Mouse (Mus musculus): ENCODE results near the gene Maml3. TPM values are rescaled to one million over a fixed set of nuclear protein-coding genes. Genes with fewer than 3 reads are reported as not detected.

Maml3 gene
- total and polyA plus RNA-seq, 3 experiments = 0.81 to 1.8 (median 0.98) TPM

DNA sequence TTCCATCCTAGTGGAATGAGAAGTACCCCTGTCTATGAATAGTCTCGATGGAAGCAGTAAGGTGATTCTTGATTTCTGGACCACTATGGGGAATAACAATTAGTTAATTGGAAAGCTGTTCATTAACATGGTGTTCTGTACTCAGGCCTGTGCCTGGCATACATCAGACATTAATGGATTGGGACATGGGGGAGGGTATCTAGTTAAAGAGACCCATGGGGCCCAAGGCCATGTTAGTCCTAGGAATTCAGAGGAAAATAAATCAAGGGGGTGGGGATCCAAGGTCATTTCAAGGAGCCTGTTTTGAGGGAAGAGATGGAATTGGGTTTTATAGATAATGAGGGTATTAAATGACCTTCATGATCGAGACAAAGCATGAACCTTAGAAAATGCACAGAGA lies 179.1 kb downstream of the Maml3 start:
- Histone ChIP-seq H3K36me3 (replicated peaks in 1 of 2; ENCODE audit: control insufficient read depth in 1 of 2, insufficient read depth in 1 of 2, low read length in 1 of 2) (no peaks in the 10 kb centered on the region), H3K4me1 (ENCODE audit: control insufficient read depth in 1 of 2, insufficient read depth in 2 of 2) (peaks cover 2 to 13% of the 10 kb centered on the region in 2 experiments; a peak in 2 of 4 replicates), H3K79me2 (replicated peaks; ENCODE audit: control insufficient read depth, extremely low read depth, insufficient read depth, poor library complexity, severe bottlenecking) (no peaks in the 10 kb centered on the region), H3K9ac (ENCODE audit: insufficient read depth, low read depth) (no peak overlapping the region), H3K27ac (ENCODE audit: insufficient read depth, low read depth) (no peak overlapping the region), H3K9me3 (replicated peaks; ENCODE audit: low read length) (peaks cover 6% of the 10 kb centered on the region), H3K27me3 (replicated peaks) (no peaks in the 10 kb centered on the region), H3K4me3 (replicated peaks in 1 of 3; ENCODE audit: low read depth in 2 of 3, low read length in 2 of 3, poor library complexity in 1 of 3) (no peak overlapping the region), H3K4me2 (ENCODE audit: insufficient read depth, low read depth, poor library complexity, severe bottlenecking) (no peak overlapping the region)
- no peak for TF ChIP-seq ETS1 (conservative IDR thresholded peaks at IDR 0.05; ENCODE audit: low read depth, low read length)
- TF ChIP-seq UBTF (IDR thresholded peaks at IDR 0.05; ENCODE audit: low read depth, low read length) = no peak
- TF ChIP-seq NRF1 (IDR thresholded peaks at IDR 0.05; ENCODE audit: low read depth, low read length) = no peak
- TF ChIP-seq RAD21 (IDR thresholded peaks at IDR 0.05; ENCODE audit: low read depth, low read length) = no peak
- TF ChIP-seq TCF12 (IDR thresholded peaks at IDR 0.05; ENCODE audit: low read depth, low read length) = no peak
- TF ChIP-seq MAZ (IDR thresholded peaks at IDR 0.05; ENCODE audit: low read depth, low read length) = no peak
- no peak for TF ChIP-seq USF1 (IDR thresholded peaks at IDR 0.05; ENCODE audit: low read depth, low read length)
- no peak for TF ChIP-seq MAFK (IDR thresholded peaks at IDR 0.05; ENCODE audit: insufficient replicate concordance, low read length)
- TF ChIP-seq SIN3A (IDR thresholded peaks at IDR 0.05; ENCODE audit: low read length) = no peak
- TF ChIP-seq ZMIZ1 (IDR thresholded peaks at IDR 0.05; ENCODE audit: low read depth, low read length) = no peak
- TF ChIP-seq MYC (IDR thresholded peaks at IDR 0.05; ENCODE audit: low read depth, low read length) = no peak
- no peak for TF ChIP-seq PAX5 (IDR thresholded peaks at IDR 0.05; ENCODE audit: low read length)
- TF ChIP-seq IRF4 (IDR thresholded peaks at IDR 0.05; ENCODE audit: low read depth, low read length) = no peak
- TF ChIP-seq CTCF (conservative IDR thresholded peaks at IDR 0.05 in 1 of 2, IDR thresholded peaks at IDR 0.05 in 1 of 2; ENCODE audit: low read depth in 2 of 2, low read length in 2 of 2) = no peak
- dilution Hi-C loops (cut with MboI; ENCODE audit: extremely low pct_ligation_motif_present, extremely low pct_unique_long_range_greater_than_20kb, low sequenced_read_pairs) = no loop called here
- in situ Hi-C loops (cut with MboI; ENCODE audit: low pct_ligation_motif_present, low pct_unique_long_range_greater_than_20kb, low sequenced_read_pairs) = no loop called here
- DNase-seq (ENCODE audit: extremely low read depth) = no peak

DNA sequence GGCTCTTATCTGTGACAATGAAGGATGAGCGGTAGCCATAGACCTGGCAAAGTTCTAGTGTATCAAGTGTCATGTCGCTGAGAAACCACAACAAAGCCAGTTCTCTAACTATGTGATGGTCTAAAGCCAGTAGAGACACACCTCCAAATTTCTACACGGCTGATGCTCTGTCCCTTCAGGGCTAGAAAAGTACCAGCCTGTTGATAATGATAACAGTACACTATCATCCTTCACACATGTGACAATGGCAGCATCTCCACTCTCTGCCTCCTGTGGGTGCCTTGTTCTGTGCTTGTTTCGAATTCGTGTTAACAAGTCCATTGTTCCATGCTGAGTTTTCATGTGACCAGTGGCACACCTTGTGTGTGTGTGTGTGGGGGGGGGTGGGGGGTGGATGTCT lies 180.2 kb downstream of the Maml3 start:
- no peaks in the 10 kb centered on the region for H3K36me3 ChIP-seq (replicated peaks in 1 of 2; ENCODE audit: control insufficient read depth in 1 of 2, insufficient read depth in 1 of 2, low read length in 1 of 2)
- TF ChIP-seq NRF1 (IDR thresholded peaks at IDR 0.05; ENCODE audit: low read depth, low read length) = no peak
- TF ChIP-seq UBTF (IDR thresholded peaks at IDR 0.05; ENCODE audit: low read depth, low read length) = no peak
- no peak for TF ChIP-seq MEF2A (IDR thresholded peaks at IDR 0.05; ENCODE audit: borderline replicate concordance, low read depth, low read length)
- TF ChIP-seq SMC3 (IDR thresholded peaks at IDR 0.05; ENCODE audit: low read depth, low read length) = no peak
- no peak for TF ChIP-seq CHD1 (IDR thresholded peaks at IDR 0.05; ENCODE audit: low read depth, low read length)
- no peak for TF ChIP-seq ZC3H11A (IDR thresholded peaks at IDR 0.05; ENCODE audit: low read depth, low read length)
- no peak for TF ChIP-seq ZKSCAN1 (IDR thresholded peaks at IDR 0.05; ENCODE audit: borderline replicate concordance, low read depth, low read length)
- no peaks in the 10 kb centered on the region for H3K79me2 ChIP-seq (replicated peaks; ENCODE audit: control insufficient read depth, extremely low read depth, insufficient read depth, poor library complexity, severe bottlenecking)
- H3K27me3 ChIP-seq (replicated peaks) = no peaks in the 10 kb centered on the region
- DNase-seq (ENCODE audit: extremely low read depth) = no peak
- H3K4me3 ChIP-seq (replicated peaks in 1 of 3; ENCODE audit: low read depth in 2 of 3, low read length in 2 of 3, poor library complexity in 1 of 3) = no peak overlapping the region
- no peak overlapping the region for H3K9ac ChIP-seq (ENCODE audit: insufficient read depth, low read depth)
- H3K4me1 ChIP-seq (ENCODE audit: control insufficient read depth in 1 of 2, insufficient read depth in 2 of 2) = peaks cover 2 to 13% of the 10 kb centered on the region in 2 experiments; a peak in 2 of 4 replicates
- no peak overlapping the region for H3K27ac ChIP-seq (ENCODE audit: insufficient read depth, low read depth)
- no peak overlapping the region for H3K4me2 ChIP-seq (ENCODE audit: insufficient read depth, low read depth, poor library complexity, severe bottlenecking)
- H3K9me3 ChIP-seq (replicated peaks; ENCODE audit: low read length) = peaks cover 9% of the 10 kb centered on the region
- dilution Hi-C loops (cut with MboI; ENCODE audit: extremely low pct_ligation_motif_present, extremely low pct_unique_long_range_greater_than_20kb, low sequenced_read_pairs) = no loop called here
- in situ Hi-C loops (cut with MboI; ENCODE audit: low pct_ligation_motif_present, low pct_unique_long_range_greater_than_20kb, low sequenced_read_pairs) = no loop called here

Data from CH12.LX (cell line).